Mouse (Mus musculus): ENCODE results near the gene Plekho1.

Gene Plekho1

DNA sequence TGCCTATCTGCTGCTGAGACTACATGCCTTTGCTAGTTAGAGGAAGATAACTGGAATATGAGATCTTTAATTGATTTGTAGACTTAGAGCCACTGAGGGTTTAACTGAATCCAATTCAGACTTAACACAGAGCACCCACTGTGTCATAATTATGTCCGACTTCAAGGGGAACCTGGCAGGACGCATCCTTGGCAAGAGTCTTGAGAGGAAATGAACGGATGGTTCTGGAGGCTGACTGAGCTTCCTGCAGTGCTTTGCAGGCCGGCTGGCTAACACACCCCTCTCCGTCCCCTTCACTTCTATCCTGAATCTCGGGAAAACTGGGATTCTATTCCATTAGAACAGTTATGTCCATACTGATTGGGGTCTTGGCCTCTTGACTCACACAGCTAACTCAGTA, 12.7 kb upstream of the Plekho1 start:
- DNase-seq (ENCODE audit: low read depth): no peak

DNA sequence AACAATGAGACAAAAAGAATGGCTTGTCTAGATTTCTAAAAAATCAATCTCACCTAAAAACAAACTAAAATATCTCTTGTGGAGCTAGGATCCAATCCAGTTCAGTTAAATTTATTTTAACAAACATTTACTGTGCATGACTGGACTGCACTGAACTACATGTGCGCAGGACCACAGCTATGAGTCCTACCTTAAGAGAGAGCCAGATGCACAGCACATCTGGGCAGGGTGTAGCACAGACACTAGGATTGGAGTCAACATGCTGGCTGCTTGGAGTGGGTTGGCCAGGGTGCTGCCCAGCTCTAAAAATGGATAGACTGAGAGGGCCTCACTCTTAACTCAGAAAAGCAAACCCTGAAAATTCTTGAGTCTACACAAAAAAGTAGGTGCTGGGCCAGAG, 5.8 kb upstream of the Plekho1 start:
- no peak for DNase-seq (ENCODE audit: low read depth)

DNA sequence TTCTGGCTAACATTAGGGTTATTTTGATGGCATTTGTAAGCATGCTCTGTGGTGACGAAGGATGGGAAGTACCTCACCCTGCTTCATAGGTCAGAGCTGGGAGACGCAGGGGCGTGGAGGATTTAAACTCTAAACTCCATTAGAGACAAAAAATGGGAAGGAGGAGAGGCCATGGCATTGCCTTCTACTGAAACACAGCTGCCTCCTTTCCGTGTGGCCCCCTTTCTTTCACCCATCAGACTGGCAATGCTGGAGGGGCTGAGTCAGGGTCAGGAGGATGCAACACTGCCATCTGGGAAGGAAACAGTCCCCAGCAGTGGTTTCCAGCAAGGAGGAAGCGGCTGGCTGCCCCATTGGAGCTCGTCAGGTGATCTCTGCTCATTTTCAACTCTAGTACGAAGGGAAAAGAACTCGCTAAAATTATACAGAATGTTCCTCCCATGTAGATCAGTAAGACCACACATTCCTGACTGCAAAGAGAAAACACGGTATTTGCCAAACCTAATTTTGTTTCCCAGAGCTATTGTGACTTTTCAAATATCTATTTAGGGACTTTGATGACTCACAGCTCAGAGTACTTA, 5.2 kb upstream of the Plekho1 start:
- peak; percentile 81 for DNase-seq (ENCODE audit: low read depth)

DNA sequence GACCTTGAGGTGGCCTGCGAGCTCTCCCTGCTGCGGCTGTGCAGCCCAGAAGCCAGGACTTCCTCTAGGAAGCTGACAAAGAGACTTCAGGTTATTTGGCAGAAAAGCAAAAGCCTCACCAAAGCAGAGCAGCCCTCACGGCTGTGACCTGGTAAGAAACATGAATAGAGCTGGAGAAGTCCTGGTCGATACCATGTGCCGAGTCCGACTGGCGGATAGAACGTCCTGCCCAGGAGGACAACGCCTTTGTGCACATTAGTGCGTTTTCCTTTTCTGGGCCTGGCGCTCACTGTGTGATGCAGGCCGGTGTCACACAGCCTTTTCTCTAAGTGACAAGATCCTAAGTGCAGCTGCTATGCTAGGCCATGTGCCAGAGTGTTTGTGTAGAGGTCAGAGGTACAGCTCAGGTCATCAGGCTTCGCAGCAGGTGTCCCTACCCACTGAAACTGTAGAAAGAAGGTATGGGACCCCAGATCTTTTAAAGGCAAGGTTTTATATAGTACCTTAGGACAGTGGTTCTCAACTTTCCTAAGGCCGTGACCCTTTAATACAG, 4.4 kb upstream of the Plekho1 start:
- peak; percentile 82 for DNase-seq (ENCODE audit: low read depth)

DNA sequence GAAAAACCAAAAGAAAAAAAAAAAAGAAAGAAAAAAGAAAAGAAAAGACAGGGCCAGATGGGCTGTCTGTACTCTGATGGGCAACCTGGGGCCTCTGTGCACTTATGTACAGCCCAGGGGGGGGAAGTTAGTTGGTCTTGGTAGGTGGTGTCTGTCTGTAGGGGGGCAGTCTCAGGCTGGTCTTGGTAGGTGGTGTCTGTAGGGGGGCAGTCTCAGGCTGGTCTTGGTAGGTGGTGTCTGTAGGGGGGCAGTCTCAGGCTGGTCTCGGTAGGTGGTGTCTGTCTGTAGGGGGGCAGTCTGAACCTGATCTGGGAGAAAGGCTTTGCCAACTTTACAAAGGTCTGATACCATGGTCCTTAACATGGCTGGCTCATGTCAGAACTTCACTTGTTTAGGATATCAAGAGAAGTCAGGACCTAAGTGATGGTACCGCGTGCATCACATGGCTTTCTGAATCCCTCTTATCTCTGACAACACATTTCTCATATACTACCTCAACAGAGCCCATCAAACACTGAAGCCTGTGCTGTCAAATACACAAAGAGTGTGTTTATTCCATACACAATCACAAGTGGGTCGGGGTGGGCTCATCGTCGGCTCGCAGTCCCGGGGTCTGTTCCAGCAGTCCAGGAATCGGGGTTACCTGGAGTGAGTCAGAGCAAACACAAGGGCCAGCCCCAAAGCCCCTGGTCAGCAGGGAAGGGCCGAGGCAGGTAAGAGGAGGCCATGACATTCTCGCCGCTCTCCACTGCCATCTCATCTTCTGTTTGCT, 3.7 kb upstream of the Plekho1 start:
- DNase-seq (ENCODE audit: low read depth): peak; percentile 51

DNA sequence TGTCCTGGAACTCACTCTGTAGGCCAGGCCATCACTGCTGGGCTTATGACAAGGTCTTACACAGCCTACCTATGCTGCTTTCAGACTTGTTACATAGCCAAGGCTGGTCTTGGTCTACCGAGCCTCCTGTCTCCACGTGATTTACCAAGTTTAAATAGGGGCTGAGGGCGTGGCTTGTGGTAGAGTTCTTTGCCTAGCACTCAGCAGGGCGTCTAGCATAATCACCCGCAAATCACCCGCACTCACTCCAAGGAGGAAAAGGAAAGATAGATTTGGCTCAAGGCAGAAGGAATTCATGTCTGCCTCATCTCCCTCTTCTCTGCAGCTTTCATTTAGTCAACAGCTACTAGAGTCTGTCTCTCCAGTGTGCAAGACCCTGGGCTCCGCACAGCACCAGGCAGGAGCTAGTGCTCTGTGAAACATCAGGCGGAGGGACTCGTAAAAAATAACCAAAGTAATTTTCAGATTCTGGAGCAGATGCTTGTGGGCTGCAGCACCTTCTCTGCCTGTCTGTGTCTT, 1.5 kb upstream of the Plekho1 start:
- peak; percentile 83 for DNase-seq (ENCODE audit: low read depth)

DNA sequence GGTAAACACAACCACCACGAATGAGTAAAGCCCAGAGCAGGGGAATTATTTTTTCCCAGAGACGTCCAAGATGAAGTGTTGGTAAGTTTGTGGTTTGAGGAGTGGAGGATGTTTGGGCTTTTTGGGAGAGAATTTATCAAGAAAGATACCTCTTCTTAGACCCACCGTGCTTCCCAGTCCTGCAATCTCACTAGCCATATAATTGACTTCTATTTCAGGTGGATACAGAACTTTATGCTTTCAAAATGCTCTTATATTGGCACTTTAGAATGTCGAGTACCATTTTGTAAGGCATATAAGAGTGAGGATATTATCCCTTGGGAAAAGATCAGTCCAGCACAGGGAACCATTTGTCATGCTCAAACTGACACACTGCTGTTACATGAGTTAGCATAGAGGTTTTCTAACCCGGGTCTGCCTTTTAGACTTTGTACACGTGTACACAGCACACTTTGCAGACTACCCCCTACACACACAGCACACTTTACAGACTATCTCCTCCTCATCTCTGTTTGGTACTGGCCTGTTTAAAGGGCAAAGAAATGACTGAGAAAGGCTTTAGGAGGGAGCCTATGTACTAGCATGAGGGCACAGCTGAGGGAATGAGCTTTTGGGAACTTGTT, 761 bp upstream of the Plekho1 start:
- peak; percentile 48 for DNase-seq (ENCODE audit: low read depth)

DNA sequence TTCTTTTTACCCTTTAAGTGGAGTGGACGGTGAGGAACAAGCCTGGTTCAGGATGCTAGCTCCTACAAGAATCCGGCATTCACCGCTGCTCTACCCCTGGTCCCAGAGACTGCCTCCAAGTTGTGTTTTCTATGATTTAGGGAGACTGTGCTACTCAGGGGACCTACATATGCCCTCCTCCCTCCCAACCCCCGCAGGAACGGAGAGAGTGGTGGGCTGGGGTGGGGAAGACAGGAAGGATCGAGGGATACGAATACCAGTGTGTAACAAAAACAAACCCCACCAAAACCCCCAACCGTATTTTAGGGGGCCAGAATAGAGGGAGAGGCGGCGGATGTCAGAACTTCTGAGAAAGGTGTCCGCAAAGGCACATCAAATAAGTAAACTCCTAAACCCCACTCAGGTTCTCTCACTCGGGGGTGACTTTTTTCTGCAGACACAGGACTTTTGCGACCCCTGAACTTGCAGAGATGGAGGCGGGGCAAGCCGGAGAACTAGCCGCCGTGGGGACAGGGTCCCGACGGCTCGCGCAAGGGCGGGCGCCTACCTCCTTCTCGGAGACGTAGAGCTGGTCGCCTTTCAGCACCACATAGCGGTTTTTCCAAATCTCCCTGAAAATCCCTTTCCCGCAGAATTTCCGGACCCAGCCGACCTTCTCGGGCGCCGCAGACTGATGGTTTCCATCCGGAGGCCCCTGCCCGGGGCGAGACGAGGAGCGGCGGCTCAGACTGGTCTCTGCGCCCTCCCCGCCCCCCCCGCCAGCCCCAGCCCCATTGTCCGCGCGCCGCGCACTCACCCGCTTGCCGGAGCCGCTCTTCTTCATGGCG, 613 bp downstream of the Plekho1 start:
- DNase-seq (ENCODE audit: low read depth): peak; percentile 39

DNA sequence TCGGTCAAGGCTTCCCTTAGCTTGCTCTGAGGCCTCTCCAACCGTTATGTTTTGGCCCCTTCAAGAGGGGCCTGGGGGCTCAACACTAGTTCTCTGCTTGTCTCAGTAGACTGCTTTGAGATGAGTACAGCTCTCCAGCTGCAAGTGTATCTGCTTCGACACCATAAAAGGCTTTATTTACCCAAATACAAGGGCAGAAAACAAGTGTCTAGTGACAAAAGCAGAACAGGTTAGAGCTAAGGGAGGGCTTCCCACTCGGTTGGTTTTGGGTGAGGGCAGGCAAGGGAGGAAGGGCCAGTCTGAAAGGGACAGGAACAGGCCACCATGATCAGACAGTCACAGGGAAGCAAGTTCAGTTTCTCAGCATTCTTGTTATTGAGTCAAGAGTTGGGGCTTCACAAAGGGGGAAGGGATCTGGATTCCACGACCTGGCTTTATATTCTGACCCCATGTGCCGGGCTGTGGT, 1.4 kb downstream of the Plekho1 start:
- peak; percentile 78 for DNase-seq (ENCODE audit: low read depth)

DNA sequence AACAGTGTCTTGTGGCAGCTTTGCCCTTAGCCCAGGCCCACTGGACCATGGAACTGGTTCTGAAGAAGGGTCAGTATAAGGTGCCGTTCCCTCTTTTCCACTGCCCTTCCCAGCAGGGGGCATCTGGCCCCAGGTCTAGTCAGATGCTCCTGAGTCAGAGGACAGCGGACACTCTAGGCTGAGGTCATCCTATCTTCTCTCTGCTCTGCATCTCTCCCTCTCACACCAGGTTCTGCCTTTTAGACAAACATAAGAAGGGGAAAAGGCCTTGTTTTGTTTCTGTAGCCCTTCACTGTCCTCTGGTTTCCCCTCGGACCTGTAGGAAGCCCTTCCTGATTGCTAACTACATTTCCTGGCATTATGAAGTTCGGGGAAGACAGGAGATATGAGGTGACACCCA, 1.9 kb downstream of the Plekho1 start:
- DNase-seq (ENCODE audit: low read depth): peak; percentile 75

DNA sequence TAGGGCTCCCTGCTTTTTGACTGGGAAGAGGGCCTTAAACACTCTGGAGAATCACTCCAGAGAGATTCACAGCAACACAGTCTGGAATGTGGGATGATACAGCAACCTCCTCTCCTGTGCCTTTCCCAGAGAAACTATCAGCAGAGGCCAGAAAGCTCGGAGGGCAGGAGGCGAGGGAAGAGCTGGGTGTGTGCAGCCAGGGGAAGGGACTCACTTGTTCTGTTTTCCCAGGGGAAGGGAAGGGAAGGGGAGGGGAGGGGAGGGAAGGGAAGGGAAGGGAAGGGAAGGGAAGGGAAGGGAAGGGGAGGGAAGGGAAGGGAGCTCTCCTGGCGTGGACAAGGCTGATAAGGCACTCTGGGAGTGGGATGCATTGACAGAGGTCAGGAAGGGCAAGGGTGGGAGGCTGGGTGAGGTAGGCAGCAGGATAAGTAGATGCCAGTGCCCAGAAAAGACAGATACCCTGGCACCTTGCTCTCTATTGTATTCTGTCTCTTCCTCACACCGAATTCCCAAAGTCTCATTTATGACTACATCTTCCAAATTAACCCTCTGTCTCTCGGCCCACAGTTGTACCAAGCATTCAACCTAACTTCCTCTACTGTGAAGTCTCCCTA, 2.7 kb downstream of the Plekho1 start:
- no peak for DNase-seq (ENCODE audit: low read depth)

DNA sequence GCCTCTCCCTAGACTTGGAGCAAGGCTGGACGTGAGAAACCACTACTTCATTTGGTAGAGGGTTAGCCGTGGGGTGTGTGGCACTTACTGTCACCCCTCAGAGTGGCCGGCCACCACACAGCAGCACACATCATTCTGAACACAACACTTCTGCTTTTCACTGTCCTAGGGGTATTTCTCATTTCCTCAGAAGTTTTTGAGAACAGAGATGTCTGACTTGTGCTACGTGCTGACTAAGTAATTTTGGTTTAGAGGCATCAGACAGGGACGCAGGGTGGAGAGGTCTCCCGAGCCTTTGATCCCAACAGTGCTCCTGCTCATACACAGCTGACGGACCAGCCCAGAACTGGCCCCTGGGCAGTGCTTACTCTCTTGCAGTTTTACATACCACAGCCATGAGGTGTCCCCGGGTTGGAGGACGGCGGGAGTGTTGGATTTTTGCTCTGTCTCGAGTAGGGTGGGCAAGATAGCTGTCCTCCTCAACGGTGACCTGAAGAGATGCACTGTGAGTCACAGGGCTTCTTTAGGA, 5.3 kb downstream of the Plekho1 start:
- peak; percentile 28 for DNase-seq (ENCODE audit: low read depth)

DNA sequence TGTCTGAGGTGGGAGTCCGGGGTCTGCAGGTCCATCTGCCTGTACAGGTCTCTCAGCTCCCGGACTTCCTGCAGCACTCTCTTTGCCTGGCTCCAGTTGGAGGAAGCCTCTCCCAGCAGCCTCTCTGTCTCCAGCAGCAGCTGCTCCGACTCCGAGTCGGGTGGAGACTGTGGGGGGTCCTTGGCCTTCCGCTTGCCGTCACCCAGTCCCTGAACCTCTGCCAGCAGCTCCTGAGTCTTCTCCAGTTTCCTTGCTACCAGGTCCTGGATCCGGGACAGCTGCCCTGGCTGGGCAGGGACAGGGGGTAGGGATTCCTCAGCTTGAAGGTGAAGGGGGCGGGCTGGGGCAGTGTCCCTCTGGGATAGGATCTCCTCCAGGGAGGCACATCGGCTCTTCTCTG, 6.8 kb downstream of the Plekho1 start:
- DNase-seq (ENCODE audit: low read depth): no peak

DNA sequence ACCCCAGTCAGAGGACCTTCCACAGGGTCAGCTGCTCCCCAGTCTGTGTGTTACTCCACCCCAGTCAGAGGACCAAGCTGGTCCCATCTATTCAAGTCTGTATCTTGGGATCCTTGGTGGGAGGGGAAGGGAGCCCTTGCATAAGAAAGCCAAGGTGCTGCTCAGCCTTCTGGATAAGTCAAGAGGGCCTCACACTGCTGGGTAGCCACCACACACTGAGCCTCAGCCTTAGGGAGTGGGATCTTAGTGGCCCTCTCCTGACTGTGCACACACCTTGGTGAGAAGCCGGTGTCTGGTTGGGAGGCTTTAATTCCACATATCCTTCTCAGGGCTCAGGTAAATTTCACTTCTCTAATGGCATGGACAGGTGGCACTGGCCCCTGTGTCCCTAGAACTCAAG, 7.7 kb downstream of the Plekho1 start:
- no peak for DNase-seq (ENCODE audit: low read depth)

DNA sequence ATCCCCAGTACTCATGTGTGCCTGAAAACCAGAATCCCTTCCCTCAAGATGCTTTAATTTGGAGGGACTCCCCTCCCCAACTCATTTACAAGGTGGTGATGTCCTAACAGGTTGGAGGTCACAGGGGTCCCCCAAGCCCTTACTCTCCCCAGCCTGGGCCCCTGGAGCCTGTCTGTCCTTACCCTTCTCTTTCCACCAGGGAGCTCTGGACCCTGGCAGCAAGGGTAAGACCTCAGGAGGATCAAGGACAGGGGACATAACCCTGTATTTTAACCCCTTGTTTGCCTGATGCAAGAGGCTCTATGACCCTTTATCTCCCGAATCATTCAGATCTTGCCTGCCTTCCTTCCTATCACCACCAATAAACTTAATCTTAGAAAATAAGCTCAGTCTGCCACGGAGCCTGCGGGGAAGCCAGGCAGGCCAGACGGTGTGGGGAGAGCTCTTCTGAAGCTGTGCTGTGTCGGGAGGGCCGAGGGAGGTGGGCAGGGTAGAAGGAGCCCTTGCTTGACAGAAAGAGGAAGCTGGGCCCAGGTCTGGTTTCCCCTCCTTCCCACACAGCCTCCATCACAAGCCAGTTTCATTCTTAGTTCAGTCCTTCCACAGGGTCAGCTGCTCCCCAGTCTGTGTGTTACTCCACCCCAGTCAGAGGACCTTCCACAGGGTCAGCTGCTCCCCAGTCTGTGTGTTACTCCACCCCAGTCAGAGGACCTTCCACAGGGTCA, 8.3 kb downstream of the Plekho1 start:
- DNase-seq (ENCODE audit: low read depth): peak; percentile 82

DNA sequence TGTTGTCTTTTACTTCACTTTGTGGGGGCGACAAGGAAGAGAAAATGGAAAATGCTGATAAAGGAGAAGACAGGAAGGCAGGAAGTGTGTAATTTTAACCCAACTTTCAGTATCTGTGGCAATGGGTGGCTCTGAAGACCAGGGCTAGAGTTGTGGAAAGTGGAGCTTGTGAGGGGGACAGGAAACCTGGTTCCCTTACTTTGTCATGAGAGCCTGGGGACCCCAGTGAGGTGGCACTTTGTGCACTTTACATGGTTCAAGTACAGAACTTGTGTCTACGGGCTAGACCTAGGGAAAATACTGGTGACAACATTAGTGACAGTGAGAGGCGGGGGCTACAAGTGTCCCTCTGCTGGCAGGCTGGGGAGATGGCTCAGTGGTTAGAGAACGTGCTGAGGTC, 8.8 kb downstream of the Plekho1 start:
- DNase-seq (ENCODE audit: low read depth): peak; percentile 55

DNA sequence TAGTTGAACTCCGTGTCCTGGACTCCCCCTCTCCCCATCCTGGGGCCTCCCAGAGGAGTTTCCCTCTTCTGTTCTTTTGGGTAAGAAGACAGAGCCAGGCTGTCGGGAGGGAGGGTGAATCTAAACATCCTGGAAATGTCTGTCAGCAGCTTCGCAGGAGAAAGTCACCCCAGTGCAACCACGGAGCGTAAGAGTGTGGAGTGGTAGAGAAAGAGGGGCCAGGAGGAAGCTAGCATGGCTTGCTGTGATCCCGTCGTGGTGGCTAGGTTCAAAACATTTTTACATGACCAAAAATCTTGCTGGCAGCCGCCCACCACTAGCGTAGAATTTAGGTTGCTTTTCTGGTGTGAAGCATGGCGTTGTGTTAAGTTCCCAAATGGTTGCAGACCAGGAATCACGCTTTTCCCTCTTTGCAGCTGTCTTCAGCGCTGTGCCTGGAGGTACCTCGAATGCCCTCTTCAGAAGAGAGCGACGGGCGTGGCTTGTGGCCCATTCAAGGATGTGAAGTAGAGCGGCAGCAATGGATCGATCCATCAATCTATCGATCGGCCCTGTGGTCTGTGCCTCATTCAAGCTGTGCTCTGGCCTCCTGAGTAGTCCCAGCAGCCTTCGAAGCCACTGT, 9.7 kb downstream of the Plekho1 start:
- DNase-seq (ENCODE audit: low read depth): peak; percentile 50

DNA sequence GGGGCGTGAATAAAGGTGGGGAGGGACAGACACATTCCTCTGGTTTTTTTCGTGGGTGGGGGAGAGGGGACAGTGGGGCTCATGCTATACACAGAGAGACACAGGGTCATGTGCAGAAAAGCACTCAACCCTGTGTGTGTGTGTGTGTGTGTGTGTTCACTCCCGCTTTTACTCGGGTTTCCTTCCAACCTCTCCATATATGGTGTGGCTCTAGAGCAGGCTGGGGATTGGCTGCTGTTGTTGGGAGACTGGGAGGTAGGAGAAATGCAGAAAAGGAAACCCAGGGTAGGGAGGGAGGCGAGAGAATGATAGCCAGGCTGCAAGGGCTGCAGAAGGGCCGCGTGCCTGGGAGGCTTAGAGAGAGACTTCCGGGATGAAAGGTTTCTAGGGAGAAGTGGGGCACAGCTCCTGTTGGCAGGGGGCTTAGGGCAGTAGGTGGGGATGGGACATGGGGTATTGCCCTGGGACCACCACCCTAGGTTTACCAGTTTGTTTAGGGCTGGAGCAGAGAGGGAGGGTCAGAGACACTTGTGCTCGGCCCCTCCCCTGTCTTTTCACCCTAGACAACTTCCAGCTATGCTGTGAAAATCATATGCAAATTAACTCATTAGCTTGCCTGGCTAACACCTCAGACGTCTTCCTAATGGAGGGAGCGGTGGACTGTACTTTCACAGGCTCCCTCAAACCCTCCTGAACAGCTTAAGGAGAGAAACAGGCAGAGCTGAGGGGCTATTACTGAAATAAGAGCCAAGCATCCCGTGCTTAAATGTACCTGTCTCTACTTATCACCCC, 10.4 kb downstream of the Plekho1 start:
- peak; percentile 89 for DNase-seq (ENCODE audit: low read depth)

DNA sequence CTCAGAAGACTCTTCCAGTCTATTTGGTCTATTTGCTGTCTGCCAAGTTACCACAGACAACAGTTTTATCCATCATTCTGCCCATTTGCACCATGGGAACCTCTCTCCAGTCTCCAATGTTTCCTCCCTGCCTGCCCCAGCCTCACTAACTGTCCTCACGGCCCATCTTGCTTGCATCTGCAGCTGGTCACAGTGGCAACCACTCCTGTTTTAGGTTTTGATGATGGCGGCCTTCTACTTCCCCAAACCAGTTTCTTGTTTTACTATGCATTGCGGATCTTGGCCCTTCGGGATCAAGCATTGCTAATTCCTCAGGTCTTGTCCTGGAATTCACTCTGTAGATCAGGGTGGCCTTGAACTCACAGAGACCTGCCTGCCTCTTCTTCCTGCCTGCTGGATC, 13.7 kb downstream of the Plekho1 start:
- no peak for DNase-seq (ENCODE audit: low read depth)
